Mouse (Mus musculus) thymus, adult 2 months (tissue): ENCODE results near the gene Lsmem1.

Source experiments
- CTCF ChIP-seq: fragments of 200-500 bp; IDR thresholded peaks from 2 replicates; pipeline ENCODE4 v1.5.1; 2012; ENCODE audit warnings: mild to moderate bottlenecking, control low read depth, low read length, moderate library complexity, borderline replicate concordance; ENCODE audit not compliant: control insufficient read depth, poor library complexity, insufficient read depth; ENCODE audit errors: extremely low read depth
- POLR2A ChIP-seq: fragments of 200-500 bp; IDR thresholded peaks from 2 replicates; pipeline ENCODE4 v1.6.1; 2012; ENCODE audit warnings: mild to moderate bottlenecking, low read length, control low read depth, moderate library complexity; ENCODE audit not compliant: control insufficient read depth, poor library complexity, insufficient read depth; ENCODE audit errors: extremely low read depth

DNA sequence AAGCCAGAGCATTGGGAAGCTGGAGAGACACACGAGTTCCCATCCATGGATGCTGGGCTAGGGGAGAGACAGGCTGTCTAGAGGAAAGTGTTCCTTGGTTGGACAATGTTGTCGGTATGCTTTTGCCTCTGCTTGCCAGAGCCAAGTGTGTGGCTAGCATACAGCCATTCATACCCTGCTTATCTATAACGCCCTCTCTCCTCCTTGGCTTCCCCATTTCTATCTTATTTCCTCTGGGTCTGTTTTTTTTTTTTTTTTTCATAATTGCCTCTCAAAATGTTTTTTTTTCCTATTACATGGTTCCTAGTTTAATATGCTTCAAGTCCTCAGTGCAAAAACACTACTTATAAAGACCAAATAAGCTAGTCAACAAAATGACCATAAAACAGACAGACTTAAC is 13.8 kb downstream of the Lsmem1 start:
- TF ChIP-seq POLR2A (no peak), CTCF (no peak)
